Mouse (Mus musculus): ENCODE data around the gene Agbl4. TPM values are rescaled to one million over a fixed set of nuclear protein-coding genes. Genes with fewer than 3 reads are reported as not detected.
A peak's percentile ranks its signal among the peaks of the same experiment; 100 is the strongest.

Gene Agbl4
- polyA plus RNA-seq, 1 experiment, result 13.1 TPM

DNA sequence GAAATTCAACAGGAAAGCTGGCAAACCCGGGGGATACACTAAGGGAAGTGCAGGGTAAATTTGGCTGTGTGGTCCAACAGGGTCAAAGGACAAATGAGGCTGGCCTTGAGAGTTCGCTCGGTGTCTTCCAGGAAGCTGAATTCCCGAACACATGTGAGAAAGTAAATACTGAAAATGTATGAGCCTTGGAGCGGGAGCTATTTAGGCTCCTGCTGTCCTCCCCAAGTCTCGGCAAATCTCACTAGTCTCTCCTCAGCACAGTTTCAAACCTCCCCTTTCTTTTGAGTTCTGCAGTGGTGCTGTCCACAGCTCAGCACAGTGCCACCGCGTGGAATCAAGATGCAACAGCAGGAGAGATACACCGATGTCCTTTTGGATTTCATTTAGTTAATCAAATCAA, 1289.5 kb downstream of the Agbl4 start:
- Histone ChIP-seq H3K4me1 (ENCODE audit: control insufficient read depth, insufficient read depth, low read length) (no peaks in the 10 kb centered on the region), H3K4me3 (ENCODE audit: insufficient read depth, low read length) (no peak overlapping the region), H3K27ac (ENCODE audit: insufficient read depth, low read length) (no peak overlapping the region)
- TF ChIP-seq CTCF (IDR thresholded peaks at IDR 0.05; ENCODE audit: extremely low read depth, insufficient read depth, low read length), result peak; percentile 78
- no peak for TF ChIP-seq POLR2A (IDR thresholded peaks at IDR 0.05; ENCODE audit: extremely low read depth, insufficient read depth, low read length)

DNA sequence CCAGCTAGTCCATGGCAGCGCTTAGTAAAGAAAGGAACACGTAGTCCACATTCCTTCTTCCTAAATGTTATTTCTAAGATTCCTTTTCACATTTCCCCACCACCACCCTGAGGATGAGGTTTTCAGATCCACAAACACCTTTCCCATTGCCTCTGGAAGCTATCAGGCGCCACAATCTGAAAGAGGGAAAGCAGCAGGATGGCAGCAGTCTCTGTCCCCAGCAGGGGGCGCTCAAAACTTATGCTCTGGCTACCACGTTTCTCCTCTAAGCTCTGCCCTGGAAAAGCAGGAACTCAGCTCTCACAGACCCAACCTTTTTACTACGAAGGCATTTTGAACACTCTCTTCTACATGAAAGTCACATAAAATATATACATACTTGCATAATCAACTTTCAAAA, 1290.2 kb downstream of the Agbl4 start:
- Histone ChIP-seq H3K27ac (ENCODE audit: insufficient read depth, low read length) (no peak overlapping the region), H3K4me3 (ENCODE audit: insufficient read depth, low read length) (no peak overlapping the region), H3K4me1 (ENCODE audit: control insufficient read depth, insufficient read depth, low read length) (no peaks in the 10 kb centered on the region)
- TF ChIP-seq CTCF (IDR thresholded peaks at IDR 0.05; ENCODE audit: extremely low read depth, insufficient read depth, low read length), result peak; percentile 69
- TF ChIP-seq POLR2A (IDR thresholded peaks at IDR 0.05; ENCODE audit: extremely low read depth, insufficient read depth, low read length), result no peak

DNA sequence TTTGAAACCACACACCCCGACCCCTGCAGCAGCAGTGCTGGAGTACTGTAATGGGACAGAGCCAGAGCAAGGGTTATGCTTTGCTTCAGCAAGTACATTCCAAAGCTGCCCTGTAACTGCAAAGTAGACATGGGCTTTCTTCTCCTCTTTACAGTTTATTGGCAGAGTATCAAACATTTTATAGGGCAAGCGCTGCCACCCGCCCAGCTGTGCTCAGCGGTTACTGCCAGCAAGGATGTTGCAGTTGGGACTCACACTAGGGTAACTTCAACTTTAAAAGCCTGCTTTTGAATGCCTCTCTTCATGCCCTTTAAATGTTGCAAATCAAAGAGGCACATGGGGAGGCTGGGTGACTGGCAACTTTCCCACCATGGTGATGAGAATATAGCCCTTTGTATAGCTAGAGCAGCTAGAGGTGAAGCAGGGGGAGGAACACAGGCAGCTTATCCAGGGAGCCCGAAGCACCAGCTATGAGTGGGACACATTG, 1293.6 kb downstream of the Agbl4 start:
- Histone ChIP-seq H3K27ac (ENCODE audit: insufficient read depth, low read length) (no peak overlapping the region), H3K4me1 (ENCODE audit: control insufficient read depth, insufficient read depth, low read length) (no peaks in the 10 kb centered on the region), H3K4me3 (ENCODE audit: insufficient read depth, low read length) (no peak overlapping the region)
- TF ChIP-seq CTCF (IDR thresholded peaks at IDR 0.05; ENCODE audit: extremely low read depth, insufficient read depth, low read length) (no peak), POLR2A (IDR thresholded peaks at IDR 0.05; ENCODE audit: extremely low read depth, insufficient read depth, low read length) (no peak)

DNA sequence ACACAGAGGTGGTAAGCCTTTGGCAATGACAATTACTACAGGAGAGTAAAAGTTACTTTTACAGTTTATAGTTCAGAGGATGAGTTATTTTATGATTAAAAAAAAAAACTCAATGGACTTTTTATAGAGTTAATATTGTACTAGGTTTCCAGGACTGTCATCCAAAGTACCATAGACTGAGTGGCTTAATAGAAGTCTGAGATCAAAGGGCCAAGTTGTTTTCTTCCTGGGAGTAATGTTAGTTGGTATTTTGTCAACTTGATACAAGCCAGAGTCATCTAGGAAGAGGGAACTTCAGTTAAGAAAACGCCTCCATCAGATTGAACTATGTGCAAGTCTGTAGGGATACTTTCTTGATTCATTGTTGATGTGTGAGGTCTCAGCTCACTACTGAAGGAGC, 1303.9 kb downstream of the Agbl4 start:
- no peak overlapping the region for H3K27ac ChIP-seq (ENCODE audit: insufficient read depth, low read length)
- no peak for TF ChIP-seq POLR2A (IDR thresholded peaks at IDR 0.05; ENCODE audit: extremely low read depth, insufficient read depth, low read length)
- TF ChIP-seq CTCF (IDR thresholded peaks at IDR 0.05; ENCODE audit: extremely low read depth, insufficient read depth, low read length), result no peak
- H3K4me3 ChIP-seq (ENCODE audit: insufficient read depth, low read length), result no peak overlapping the region
- H3K4me1 ChIP-seq (ENCODE audit: control insufficient read depth, insufficient read depth, low read length), result no peaks in the 10 kb centered on the region

DNA sequence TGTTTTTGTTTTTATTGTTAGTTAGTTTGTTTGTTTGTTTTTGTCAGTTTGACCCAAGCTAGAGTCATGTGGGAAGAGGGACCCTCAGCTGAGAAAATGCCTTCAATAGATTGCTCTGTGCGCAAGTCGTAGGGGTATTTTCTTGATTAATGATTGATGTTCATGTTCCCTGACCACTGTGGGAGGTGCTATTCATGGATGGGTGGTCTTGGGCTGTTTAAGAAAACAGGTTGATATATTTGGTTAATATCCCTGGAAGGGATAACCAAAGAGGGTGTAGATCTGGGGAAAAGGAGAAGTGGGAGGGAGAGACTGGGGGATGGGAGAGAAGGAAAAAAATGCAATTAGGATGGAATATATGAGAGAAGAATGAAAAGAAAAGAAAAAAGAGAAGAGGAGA, 1306.7 kb downstream of the Agbl4 start:
- no peak overlapping the region for H3K4me3 ChIP-seq (ENCODE audit: insufficient read depth, low read length)
- no peak overlapping the region for H3K27ac ChIP-seq (ENCODE audit: insufficient read depth, low read length)
- no peaks in the 10 kb centered on the region for H3K4me1 ChIP-seq (ENCODE audit: control insufficient read depth, insufficient read depth, low read length)
- TF ChIP-seq CTCF (IDR thresholded peaks at IDR 0.05; ENCODE audit: extremely low read depth, insufficient read depth, low read length) (no peak), POLR2A (IDR thresholded peaks at IDR 0.05; ENCODE audit: extremely low read depth, insufficient read depth, low read length) (no peak)

DNA sequence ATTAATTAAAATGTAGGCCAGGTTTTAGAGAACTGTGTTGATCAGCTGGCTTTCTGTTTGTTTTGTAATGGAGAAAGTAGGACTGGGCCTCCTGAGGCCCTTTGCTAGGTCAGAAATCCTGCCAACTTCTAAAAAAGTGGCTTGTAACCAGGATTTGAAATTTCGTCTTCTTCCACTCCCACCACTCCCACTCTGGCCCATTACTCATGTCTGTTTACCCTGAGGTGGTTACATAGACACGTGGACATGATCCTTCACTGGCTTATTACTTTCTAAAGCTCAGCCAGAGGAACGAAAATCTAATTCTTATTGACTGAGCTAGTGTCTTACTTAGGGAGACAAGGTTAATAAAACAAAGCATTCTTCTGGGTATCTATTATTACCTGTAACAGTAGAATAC, 1307.5 kb downstream of the Agbl4 start:
- no peak overlapping the region for H3K4me3 ChIP-seq (ENCODE audit: insufficient read depth, low read length)
- H3K4me1 ChIP-seq (ENCODE audit: control insufficient read depth, insufficient read depth, low read length), result no peaks in the 10 kb centered on the region
- TF ChIP-seq POLR2A (IDR thresholded peaks at IDR 0.05; ENCODE audit: extremely low read depth, insufficient read depth, low read length) (no peak), CTCF (IDR thresholded peaks at IDR 0.05; ENCODE audit: extremely low read depth, insufficient read depth, low read length) (no peak)
- no peak overlapping the region for H3K27ac ChIP-seq (ENCODE audit: insufficient read depth, low read length)

Other genes with a start within 250 kb of the Agbl4 start
- gene Elavl4, start 45.8 kb upstream of the Agbl4 start, polyA plus RNA-seq (2012; rRNA removed), result 49.5 and 51.2 TPM in 2 replicates

All from cortical plate, adult 2 months (tissue).